Mouse (Mus musculus): ENCODE measurements around the gene Spcs3. TPM values are rescaled to one million over a fixed set of nuclear protein-coding genes. Genes with fewer than 3 reads are reported as not detected.
A peak's percentile ranks its signal among the peaks of the same experiment; 100 is the strongest.
"Not testable (repeated sequence)": the region's sequence is repeated elsewhere in the genome, so short reads cannot be mapped to it uniquely, and the experiment has no call there.

Spcs3 gene
- total RNA-seq (2014; fragmentation: Nextera tagmentation) (110 and 122 TPM in 2 replicates), total RNA-seq (2017) (117 and 132 TPM in 2 replicates)

- ATAC-seq (replicated peaks; ENCODE audit: low FRiP score, low TSS enrichment, poor library complexity, severe bottlenecking), result peak; percentile 94
Observed at GRCm38 (mm10) chr8:54529382-54530296, at the start of gene Spcs3, which contains the start of gene Asb5. Gene Spcs3, minus strand, starts transcription at chr8:54529998. Gene Asb5, plus strand, starts transcription at chr8:54529580.

DNA sequence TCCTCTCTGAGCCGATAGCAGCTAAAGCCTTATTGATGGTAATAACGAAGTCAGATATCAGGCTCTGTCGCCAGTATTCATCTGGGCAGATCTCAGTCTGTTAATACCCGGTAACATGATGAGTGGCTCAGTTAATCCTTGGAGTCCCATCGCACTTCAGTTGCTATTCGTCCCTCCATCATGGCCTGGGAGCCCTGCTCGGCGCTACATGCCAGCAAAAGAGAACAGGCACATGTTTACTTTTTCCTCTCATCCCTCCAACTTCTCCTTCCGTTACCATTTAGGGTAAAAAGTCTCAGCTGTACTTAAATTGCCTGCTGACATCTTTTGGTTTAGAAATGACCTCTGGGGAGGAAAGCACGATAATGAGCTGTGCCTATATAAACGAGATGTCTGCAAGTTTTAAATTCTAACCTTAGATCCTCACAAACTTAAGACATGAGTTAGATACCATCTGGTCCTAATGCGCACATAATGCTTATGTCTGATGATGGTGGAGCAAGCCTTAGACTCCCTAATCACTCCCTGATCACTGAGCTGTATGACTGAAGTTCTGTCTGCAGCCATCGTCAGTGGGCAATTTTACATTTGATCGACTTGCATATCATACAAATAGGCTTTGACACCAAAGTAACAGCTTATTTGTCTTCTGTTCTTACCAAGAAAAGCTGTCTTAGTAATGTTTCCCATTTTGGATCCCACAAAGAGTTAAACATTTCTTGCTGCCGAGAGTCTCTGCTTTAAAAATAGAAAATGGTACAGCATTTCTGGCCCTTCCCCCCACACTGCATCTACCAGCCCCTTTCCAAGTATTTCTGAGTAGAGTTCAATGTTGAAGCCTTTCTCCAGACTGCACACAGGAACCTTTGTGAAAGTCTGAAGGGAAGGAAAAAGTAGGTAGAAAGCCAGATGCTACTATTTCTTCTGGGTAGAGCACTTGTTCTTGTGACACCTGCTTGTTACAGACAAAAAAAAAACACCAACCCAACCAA is 41.1 kb upstream of the Spcs3 start:
- ATAC-seq (replicated peaks; ENCODE audit: low FRiP score, low TSS enrichment, poor library complexity, severe bottlenecking), result no peak

DNA sequence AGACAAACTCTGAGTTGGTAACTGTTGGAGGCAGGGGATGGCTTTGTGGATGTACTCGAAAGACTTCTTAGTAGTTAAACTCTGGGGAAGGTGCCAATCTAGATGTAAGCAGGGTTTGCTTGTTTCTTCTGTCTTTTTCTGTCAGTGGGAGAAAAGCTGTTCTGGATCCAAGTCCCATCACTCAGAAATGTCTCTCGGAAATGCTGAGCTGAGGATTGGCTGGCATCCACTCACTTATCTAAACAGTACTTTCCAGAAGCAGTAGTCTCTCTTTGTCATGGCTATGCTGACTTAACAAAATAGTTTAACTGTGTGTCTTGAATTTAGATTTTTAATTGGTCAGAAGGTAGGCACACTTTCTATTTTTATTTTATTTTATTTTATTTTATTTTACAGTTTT is 37.4 kb upstream of the Spcs3 start:
- ATAC-seq (replicated peaks; ENCODE audit: low FRiP score, low TSS enrichment, poor library complexity, severe bottlenecking), result no peak

DNA sequence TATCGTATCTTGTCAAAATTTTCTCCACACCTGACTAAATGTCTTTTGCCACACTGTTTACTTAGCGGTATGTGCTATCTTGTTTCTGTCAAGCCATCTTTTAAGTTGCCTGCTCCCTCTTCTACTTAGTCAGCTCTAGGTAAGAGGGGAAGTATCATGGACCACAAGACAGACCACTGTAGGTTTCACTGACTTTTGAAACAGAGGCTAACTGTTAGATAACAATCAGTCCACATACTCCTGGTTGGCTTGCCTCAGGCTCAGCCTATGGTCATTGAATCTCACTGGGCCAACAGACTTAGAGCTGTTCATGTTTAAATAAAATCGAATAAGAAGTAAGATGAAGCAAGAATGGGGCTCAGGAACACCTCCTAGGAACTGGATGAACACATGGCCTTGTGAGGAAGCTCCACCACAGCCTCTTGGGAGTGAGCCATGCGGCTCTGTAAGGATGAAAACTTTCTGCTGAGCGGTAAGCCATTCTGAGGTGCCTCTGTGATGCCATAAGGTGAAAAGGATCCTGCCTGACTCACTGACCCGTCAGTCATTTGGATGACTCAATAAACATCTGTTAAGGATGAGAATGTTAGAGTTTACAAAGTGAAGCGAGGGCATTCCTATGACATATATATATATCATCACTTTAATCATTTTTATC is 35.9 kb upstream of the Spcs3 start:
- ATAC-seq (replicated peaks; ENCODE audit: low FRiP score, low TSS enrichment, poor library complexity, severe bottlenecking), result no peak

GRCm38 (mm10) chr8:54565181-54565580 is 35.4 kb upstream of the Spcs3 start:
- ATAC-seq (replicated peaks; ENCODE audit: low FRiP score, low TSS enrichment, poor library complexity, severe bottlenecking), result no peak

DNA sequence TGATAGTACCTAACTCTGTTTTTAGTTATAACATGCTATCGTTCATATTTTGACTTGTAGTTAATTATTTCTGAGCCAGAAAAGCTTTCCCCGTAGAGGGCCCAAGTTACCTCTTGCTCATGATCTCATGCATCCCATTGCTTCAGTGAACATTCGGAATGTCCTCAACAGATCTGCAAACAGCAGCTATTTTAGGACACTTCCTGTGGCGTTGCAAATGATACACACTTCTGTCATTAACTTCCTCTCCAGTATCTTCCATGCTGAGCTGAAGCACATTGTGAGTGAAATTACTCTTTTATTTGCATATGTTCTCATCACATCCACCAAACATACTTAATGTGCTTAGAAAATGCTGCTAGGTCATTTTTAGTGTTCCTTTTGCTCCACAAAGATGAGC is 32.3 kb upstream of the Spcs3 start:
- no peak for ATAC-seq (replicated peaks; ENCODE audit: low FRiP score, low TSS enrichment, poor library complexity, severe bottlenecking)

- ATAC-seq (replicated peaks; ENCODE audit: low FRiP score, low TSS enrichment, poor library complexity, severe bottlenecking), result no peak
Observed at GRCm38 (mm10) chr8:54554921-54555320, 25.1 kb upstream of the Spcs3 start.

DNA sequence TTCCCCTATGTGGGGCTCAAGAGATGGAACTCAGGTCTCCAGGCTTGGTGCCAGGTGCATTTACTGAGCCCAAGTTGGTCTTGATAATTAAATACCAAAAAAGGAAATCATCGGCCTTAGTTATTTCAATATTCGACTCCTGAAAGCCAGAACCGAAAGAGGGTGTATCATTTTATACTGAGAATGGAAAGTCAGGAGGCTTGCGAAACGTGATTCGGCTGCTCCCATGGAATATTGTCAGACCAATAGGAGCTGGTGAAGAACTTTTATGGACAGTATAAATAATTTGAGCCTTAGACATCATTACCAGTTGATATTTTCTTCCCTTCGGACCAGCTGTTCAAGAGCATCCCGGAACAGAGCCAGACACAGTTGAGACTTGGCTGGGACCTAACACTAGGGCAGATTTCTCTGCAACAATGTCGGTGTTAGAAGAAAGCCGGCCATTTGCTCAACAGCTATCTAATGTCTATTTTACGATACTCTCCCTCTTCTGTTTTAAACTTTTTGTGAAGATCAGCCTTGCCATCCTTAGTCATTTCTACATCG is 20.3 kb upstream of the Spcs3 start:
- ATAC-seq (replicated peaks; ENCODE audit: low FRiP score, low TSS enrichment, poor library complexity, severe bottlenecking), result no peak

- no peak for ATAC-seq (replicated peaks; ENCODE audit: low FRiP score, low TSS enrichment, poor library complexity, severe bottlenecking)
Observed at GRCm38 (mm10) chr8:54548383-54548782, 18.6 kb upstream of the Spcs3 start.

DNA sequence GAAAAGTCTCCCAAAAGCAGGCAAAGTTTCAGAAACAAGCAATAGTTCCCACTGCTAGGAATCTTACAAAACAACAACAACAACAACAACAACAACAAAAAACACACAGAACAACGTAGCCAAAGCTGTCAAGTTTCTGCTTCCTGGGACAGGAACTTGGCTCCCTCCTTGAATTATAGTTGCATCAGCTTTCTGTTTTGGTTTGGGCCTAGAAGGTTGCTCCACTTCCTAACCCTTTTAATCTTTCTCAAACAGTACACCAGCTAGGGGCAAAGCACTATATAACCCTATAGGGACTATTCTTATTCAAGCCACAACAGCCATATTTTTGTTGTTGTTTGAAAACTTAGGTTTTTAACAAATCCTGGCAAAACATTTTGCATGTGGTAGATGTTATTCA is 11.5 kb upstream of the Spcs3 start:
- no peak for ATAC-seq (replicated peaks; ENCODE audit: low FRiP score, low TSS enrichment, poor library complexity, severe bottlenecking)

DNA sequence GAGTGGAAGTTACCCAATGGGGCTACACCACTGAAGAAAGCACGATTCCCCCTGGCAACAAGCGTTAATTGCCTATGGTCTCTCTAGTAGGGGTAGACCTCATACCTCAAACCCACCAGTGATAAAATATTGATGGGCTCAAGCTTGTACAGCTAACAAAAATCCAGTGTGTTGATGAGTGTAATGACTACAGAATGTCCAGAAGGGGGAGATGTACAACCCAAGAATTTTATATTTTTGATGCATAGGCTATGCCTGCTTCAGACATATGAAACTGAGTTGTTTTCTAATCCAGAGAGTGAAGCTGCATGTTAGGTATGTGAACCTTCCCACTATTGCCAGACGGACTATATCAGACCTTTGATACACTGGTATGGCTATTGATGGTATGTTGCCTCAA is 7.5 kb upstream of the Spcs3 start:
- peak; percentile 83 for ATAC-seq (replicated peaks; ENCODE audit: low FRiP score, low TSS enrichment, poor library complexity, severe bottlenecking)

DNA sequence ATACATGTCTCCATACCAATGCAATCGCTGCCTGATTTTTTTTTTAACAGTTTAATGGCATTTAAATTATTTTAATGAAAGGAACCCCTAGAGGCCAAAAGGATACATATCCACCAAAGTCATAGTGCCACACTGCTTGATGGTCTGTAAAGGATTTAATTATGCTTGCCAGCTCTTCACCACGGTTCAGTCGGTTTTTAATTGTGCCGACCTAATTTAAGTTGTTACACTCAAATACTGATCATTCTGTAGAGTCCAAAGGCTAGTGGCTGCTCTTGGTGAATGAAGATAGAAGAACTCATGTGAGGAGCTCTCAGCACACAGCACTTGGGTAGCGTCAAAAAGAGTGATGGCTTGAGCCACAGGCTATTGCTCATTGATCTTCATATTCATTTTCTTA is 5.4 kb upstream of the Spcs3 start:
- ATAC-seq (replicated peaks; ENCODE audit: low FRiP score, low TSS enrichment, poor library complexity, severe bottlenecking), result no peak

DNA sequence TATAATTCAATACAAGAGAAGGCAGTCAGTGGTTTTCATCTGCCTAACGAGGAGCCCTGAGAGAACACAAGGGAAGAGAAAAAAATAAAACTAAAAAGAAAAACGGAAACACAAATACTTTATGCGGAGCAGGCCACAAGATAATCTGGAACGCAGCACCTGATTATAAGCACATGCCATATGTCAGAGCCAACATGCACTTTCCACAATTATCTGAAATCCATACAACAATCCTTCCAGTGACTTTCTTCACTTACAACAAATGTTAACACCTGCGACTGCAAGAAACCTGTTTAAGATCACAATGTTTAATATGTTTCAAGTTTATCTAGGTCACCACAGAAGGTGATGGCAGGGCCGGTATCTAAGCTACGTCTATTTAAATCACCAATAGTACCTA is 1.2 kb downstream of the Spcs3 start:
- ATAC-seq (replicated peaks; ENCODE audit: low FRiP score, low TSS enrichment, poor library complexity, severe bottlenecking), result no peak

- ATAC-seq (replicated peaks; ENCODE audit: low FRiP score, low TSS enrichment, poor library complexity, severe bottlenecking), result no peak
Observed at GRCm38 (mm10) chr8:54526700-54527099, 3.1 kb downstream of the Spcs3 start.

DNA sequence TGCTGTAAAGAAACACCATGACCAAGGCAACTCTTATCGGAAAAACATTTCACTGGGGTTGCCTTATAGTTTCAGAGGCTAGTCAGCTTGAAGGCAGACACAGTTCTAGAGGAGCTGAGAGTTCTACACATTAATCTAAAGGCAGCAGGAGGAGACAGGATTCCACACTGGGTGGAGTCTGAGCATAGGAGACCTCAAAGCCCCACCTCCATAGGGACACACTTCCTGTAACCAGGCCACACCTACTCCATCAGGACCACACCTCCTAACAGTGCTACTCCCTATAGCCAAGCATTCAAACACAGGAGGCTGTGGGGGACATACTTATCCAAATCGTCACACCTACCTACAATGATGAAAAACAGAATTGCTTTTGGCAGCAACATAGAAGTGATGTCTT is 4.2 kb downstream of the Spcs3 start:
- ATAC-seq (replicated peaks; ENCODE audit: low FRiP score, low TSS enrichment, poor library complexity, severe bottlenecking), result peak; percentile 64

DNA sequence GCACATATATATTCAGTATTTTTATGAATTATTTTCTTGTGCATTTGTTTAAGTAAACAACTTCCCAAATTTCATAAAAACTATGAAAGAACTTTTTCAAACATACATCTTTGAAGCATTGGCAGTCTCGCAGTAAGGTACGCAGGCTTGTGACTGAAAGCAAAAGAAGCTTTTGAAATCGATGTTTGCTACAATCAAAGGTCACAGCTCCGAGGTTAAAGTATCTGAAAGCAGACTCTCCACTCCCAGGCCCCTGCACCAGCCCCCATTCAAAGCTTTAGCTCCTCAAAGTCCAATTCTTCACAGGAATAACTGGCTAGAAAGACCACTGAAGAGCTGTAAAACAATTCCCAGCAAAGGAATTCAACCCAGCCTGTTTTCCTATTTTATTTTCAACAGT is 9.3 kb downstream of the Spcs3 start:
- no peak for ATAC-seq (replicated peaks; ENCODE audit: low FRiP score, low TSS enrichment, poor library complexity, severe bottlenecking)

GRCm38 (mm10) chr8:54518756-54519460 is 10.9 kb downstream of the Spcs3 start:
- ATAC-seq (replicated peaks; ENCODE audit: low FRiP score, low TSS enrichment, poor library complexity, severe bottlenecking), result 0 out of 2 replicates have a peak, but pooled peaks have one; percentile 29

- ATAC-seq (replicated peaks; ENCODE audit: low FRiP score, low TSS enrichment, poor library complexity, severe bottlenecking), result not testable (repeated sequence)
Observed at GRCm38 (mm10) chr8:54512200-54512599, 17.6 kb downstream of the Spcs3 start.

GRCm38 (mm10) chr8:54511791-54512190 is 18.0 kb downstream of the Spcs3 start:
- peak; percentile 78 for ATAC-seq (replicated peaks; ENCODE audit: low FRiP score, low TSS enrichment, poor library complexity, severe bottlenecking)

All from megakaryocyte-erythroid progenitor cell, adult 5-6 weeks (primary cell).